Mouse (Mus musculus): ENCODE data around the gene Fhl5.
"Not testable (repeated sequence)": the region's sequence is repeated elsewhere in the genome, so short reads cannot be mapped to it uniquely, and the experiment has no call there.

Gene Fhl5

DNA sequence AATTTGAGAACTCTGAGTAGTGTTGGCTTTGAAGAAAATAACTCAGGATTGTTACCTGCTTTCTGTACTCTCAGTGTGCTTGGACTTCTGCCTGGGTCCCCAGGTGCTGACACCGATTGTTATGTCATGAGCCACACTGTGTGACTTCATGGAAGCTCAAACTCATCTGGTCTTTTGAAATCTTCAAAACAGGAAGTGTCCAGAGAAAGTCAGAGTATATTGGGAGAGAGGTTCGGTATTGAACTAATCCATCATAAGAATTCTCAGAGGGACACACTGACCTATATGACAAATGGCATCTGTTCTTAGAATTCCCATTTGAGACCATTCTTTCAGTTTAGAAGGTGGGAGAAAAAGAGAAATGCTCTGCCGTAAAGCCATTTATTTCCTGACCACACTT, at the start of gene Fhl5:
Gene Fhl5, minus strand, starts transcription at position 101 of the 400 bp plus-strand sequence.
- DNase-seq, result no peak

DNA sequence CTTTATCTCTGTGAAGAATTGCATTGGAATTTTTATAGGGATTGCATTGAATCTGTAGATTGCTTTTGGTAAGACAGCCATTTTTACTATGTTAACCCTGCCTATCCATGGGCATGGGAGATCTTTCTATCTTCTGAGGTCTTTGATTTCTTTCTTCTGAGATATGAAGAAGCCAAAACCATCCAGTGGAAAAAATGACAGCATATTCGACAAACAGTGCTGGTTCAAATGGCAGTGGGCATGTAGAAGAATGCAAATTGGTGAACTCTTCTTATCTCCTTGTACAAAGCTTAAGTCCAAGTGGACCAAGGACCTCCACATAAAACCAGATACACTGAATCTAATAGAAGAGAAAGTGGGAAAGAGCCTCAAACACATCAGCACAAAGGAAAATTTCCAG, 42.3 kb upstream of the Fhl5 start:
- not testable (repeated sequence) for DNase-seq

DNA sequence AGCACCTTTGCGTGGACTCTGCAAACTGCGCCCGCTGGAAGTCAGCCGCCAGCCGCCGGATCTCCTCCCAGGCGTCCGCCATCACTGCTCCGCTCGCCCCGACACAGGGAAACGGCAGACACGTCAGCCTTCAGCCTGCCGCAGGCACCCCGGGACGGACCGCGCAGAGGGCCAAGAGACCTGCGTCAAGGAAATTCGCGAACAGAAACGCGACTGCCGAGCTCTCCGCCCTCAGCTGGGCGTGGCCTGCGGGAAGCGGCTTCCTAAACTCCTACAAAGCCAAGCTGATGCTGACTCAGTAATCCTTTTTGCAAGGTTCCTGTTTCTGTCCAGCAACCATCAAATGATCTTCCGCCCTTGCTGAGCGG, 39.0 kb upstream of the Fhl5 start, which contains the start of gene Ufl1:
Gene Ufl1, minus strand, starts transcription at position 151 of the 368 bp plus-strand sequence.
- peak; percentile 97 for DNase-seq

DNA sequence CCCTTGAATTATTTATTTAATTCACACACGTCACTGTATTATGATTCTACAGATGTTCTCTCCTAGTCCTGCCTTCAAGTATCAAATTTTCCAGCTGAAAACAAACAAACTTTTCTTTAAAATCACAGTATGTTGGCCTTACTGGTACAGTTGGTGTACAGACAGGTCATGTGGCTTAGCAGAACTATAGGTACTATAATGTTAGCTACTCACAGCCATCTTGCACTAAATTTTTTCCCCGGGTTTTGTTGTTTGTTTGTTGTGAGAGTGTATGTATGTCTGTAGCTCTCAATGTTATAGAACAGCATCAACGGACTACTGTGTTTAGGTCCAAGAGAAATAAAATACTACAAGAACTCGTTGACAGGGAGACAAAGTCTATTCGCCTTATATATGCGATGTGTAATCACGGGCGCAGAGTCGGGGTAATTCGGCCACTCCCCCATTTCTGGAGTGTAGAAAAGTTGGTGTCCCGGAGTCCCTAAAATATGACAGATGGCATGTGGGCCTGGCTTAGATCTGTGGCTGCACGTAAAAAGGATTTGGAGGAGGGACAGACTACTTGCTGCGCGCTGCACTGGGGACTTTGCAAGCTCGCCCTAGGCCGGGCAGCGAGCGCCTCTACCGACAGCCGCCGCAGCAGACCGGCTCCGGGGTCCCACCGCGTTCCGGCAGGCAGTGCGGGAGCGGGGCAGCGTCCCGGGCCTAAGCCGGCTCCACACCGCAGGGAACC, 38.4 kb upstream of the Fhl5 start:
- no peak for DNase-seq

DNA sequence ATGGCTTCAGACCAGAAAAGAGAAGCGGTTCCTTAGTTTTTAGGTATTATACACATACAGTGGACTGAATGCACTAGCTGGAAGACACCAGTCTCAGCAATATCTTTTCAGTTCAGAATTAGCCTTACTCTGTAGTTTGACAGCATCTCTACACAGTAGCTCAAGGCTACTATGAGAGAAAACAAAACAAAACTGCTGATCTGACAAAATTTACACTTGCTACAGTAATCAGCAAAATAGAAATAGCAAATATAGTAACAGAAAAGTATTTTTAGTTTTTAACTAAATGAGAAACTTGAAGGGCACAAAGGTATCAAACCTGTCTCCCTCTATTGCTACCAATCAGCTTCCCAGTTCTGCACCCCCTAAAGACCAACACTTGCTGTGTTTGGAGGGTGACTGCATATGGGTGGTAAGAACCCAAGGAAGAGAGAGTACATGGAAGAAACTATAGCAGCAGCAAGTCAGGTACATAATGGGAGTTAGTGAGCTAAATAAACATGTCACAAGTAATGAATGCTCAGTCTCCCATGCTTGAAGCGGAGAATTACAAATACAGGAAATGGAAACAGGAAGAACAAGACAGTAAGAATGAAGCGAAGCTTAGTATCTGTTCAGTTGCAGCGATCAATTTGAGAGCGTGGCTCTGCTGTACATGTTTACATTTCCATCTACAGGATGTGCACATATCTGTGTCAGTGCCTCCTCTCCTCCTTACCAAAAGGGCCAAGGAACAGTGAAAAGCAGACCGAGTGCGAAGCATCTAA, 30.4 kb upstream of the Fhl5 start:
- no peak for DNase-seq

DNA sequence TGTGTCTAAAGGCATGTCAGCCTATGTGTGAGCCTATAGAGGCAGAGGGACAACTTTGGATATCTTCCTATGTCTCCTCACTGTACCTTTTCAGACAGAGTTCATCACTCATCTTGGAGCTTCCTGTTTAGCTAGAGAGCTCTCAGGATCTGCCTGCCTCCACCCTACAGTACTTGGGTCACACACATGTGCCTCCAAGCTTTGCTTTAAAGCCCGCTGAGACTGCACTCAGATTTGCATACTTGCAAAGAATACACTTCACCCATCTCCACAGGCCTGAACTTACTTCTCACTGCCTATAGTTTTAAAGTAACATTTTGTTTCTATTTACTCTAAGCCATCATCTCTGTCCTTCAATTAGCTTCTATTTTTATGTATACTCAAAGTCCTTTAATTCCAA, 29.2 kb upstream of the Fhl5 start:
- no peak for DNase-seq

DNA sequence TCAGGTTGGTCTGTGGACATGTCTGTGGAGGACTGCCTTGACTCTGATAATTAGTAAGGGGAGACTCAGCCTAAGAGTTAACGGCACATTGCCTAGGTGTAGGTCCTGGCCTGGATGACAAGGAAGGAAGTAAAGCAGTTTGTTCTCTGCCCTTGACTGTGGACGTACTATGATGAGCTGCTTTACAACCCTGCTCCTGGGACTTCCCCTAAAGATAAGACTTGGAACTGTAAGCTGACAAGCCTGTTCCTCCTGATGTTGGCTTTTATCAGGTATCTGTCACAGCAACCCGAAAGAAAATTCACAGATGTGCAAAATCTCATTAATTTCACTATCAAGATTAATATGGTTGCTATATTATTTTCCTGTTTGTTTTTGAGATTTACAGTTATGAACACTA, 24.5 kb upstream of the Fhl5 start:
- DNase-seq, result no peak

DNA sequence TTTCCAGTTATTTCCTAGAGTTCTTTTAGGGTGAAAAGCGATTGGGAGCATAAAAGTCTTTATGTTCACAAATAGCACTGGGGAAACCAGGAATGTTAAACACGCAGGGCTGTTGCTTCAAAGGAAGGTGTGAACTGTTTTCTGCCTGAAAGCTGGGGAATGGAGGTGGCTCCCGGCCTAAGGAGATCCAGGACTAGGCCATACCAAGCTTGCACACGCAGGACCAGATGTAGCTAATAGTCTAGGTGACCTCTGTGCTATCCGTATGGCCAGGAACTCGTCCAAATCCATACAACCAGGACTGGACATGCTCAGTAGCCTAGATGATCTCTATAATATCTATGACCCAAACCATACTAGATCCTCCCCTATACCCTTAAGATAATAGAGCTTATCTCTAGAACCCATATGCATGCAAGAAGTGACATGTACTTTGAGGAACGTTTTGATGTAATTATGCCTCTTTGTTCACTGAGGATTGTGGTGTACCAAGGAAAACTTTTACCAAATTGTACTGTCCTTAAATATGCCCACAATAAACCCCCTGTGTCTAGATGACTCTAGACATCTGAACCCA, 15.2 kb upstream of the Fhl5 start:
- DNase-seq, result no peak

DNA sequence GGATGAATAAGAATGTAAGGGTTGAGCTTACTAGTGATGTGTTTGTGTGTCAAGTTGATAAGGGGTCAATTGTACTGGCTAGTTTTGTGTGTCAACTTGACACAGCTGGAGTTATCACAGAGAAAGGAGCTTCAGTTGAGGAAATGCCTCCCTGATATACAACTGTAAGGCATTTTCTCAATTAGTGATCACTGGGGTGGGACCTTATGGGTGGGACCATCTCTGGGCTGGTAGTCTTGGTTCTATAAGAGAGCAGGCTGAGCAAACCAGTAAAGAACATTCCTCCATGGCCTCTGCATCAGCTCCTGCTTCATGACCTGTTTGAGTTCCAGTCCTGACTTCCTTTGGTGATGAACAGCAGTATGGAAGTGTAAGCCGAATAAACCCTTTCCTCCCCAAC, 7.0 kb downstream of the Fhl5 start:
- DNase-seq, result not testable (repeated sequence)

DNA sequence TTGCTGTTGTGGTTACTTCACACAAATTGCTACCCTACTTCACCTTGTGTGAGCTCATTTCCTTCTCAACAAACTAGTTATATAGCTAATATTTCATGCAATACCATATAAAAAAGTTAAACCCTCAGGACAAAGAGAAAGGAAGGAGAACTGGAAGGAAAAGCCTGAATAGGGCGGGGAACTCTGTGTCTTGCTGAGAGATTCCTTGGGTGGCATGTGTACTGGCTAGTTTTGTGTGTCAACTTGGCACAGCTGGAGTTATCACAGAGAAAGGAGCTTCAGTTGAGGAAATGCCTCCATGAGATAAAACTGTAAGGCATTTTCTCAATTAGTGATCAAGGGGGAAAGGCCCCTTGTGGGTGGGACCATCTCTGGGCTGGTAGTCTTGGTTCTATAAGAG, 8.9 kb downstream of the Fhl5 start:
- not testable (repeated sequence) for DNase-seq

DNA sequence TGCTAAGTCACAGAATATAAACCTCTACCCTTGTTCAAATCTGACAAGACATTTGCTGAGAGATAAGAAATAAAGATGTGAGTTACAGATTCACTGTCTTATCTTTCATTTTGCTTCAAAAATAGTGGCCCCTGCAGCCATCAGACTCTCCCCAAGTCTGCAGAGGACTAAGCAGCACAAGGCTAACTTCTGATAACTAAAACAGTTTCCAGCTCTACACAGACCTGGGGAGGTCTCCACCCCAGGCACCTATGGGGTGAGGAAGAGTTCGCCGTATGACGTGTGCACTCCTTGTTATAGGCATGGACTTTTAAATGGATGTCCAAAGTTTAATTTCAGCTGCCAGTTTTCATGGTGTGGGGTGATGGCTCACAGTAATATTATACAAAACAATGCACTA, 10.1 kb downstream of the Fhl5 start:
- no peak for DNase-seq

DNA sequence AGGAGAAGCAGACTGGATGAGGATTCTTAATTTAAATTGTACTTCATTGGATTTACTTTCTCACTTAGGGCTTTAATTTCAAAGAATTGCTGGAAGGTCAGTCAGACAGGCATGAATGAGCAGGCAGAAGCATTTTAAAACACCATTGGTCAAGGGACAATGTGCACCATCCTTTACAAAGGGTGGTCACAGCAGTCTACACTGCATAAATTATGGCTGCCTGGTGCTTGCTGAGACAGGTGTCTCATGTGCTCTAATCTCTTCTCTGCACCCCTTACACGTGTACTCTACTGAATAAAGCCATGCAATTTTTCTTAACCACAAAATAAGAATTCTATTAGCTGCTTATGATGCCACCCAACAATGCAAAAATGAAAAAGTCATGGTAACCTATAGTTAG, 15.1 kb downstream of the Fhl5 start:
- no peak for DNase-seq

DNA sequence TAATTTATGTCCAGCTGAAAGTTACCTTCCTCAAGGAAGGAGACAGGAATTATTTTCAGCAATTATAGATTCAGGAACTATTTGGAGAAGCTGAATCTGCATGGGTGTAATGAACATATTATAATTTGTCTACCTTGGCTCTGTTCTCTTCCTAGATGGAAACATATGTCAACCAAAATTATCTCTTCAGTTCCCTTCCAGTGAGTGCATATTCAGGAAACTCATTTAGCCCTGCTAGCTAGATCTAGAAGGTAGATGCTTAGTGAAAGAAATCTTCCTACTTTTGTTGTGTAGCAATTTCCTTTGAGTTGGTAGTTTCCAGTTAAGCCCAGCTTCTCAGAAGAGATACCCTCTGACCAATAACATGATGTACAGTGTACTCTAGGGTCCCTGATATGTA, 20.7 kb downstream of the Fhl5 start:
- DNase-seq, result no peak

DNA sequence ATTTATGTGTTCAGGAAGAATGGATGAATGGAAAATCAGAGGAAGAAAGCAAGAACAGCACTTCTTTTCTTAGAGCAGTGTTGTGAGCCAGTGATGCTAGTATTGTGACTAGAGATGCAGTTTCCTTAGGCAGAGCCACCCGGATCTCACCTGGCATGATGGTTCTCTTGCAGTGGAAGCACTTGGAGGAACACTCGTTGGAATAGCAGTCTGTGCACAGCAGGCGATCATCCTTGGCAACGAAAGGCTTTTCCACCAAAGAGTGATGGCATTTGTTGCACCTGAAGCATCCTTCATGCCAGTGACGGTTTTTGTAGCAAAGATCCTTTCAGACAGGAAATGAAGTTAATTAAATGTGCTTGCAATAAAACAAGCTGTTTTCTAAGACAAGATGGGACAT, 29.2 kb downstream of the Fhl5 start:
- DNase-seq, result no peak

DNA sequence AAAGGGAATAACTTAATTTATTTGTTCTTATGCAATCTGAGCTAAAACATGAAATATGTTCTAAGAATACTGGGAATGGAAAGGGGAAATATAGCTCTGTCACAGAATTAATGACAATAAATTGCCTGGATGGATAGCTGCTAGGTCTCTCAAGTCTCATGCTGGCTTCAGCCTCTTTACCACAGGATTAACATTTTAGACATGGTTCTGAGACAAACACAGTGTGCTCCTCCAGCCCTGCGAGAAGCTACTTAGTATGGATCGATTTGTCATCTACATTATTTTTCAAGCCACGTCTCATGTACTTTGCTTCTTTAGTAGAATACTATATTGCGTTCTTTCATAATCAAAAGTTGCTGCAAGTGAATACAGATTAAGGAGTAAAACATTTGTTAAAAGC, 36.5 kb downstream of the Fhl5 start:
- no peak for DNase-seq

DNA sequence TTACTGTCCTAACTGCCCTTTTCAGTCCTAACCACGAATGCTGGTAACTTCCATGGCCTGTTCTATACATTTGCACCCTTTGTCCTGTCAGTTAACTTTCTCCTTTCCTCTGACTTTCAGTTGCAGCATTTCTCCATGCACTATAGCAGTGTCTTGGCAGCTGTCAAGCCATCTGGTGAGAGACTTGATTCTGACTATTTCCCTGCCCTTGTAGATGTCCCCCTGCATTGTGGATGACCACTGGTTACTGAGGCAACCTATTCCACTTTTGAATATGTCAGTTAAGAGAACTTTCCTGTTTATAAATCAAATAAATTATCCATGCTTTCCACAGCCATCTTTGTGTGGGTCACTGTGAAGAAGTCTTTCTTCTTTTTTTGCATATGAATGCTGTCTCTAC, 45.4 kb downstream of the Fhl5 start:
- DNase-seq, result no peak

DNA sequence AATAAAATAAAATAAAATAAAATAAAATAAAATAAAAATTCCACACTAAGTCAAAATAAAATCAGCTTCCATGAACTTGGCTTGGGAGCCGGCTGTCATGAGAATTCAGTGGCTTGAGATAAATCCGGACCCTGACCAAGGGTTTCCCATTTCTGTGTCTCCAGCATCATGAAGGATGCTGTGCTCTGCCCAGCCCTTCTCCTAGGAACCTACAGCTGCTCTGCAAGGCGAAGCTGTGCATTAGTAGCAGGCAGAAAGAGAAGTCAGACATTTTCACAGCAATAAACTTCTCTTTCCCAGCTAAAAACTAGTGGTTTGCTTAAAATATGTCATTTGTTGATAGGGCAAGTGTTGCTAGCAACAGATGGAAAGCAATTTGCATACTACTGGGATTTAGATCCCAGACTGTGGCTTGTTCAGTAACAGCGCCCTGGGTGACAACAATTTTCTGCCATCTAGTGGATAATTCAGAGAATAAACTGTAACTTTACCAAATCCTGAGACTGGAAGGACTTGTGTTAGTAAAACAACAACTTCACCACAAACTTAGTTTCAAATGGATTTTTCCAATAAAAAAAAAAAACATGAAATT, 63.0 kb downstream of the Fhl5 start:
- DNase-seq, result no peak

Data from thymus, postnatal 25 days (tissue).